Mouse (Mus musculus) hindbrain, embryonic 15.5 days (tissue): ENCODE measurements around the gene Hes2. TPM values are rescaled to one million over a fixed set of nuclear protein-coding genes. Genes with fewer than 3 reads are reported as not detected.

Experiments
- ATAC-seq: fragments of 200-750 bp; cut with Nextera tagmentation; 2 replicates; pipeline ENCODE4 v1.8.0; 2017; ENCODE audit warnings: low read depth, moderate number of reproducible peaks, moderate TSS enrichment; ENCODE audit not compliant: low FRiP score
- H3K27ac ChIP-seq: fragments of 300-500 bp; sonication (generic); replicated peaks from 2 replicates; pipeline ENCODE4 v1.5.1; 2015; ENCODE audit warnings: mild to moderate bottlenecking, inconsistent platforms
- H3K27me3 ChIP-seq: fragments of 300-500 bp; sonication (generic); 2 replicates; pipeline ENCODE4 v1.6.1; 2015; ENCODE audit warnings: control low read depth, inconsistent platforms
- H3K36me3 ChIP-seq: fragments of 300-500 bp; sonication (generic); 2 replicates; pipeline ENCODE4 v1.6.1; 2015; ENCODE audit warnings: control low read depth, inconsistent platforms
- H3K4me1 ChIP-seq: fragments of 300-500 bp; sonication (generic); replicated peaks from 2 replicates; pipeline ENCODE4 v1.6.1; 2015; ENCODE audit warnings: control low read depth, inconsistent platforms
- H3K4me2 ChIP-seq: fragments of 300-500 bp; sonication (generic); 2 replicates; pipeline ENCODE4 v1.6.1; 2015; ENCODE audit warnings: moderate library complexity, mild to moderate bottlenecking, inconsistent platforms
- H3K4me3 ChIP-seq: fragments of 300-500 bp; sonication (generic); 2 replicates; pipeline ENCODE4 v1.5.1; 2015; ENCODE audit warnings: mild to moderate bottlenecking, inconsistent platforms
- H3K9ac ChIP-seq: fragments of 300-500 bp; sonication (generic); 2 replicates; pipeline ENCODE4 v1.6.1; 2015; ENCODE audit warnings: inconsistent platforms
- H3K9me3 ChIP-seq: fragments of 300-500 bp; sonication (generic); 2 replicates; pipeline ENCODE4 v1.6.1; 2016; ENCODE audit warnings: control low read depth, inconsistent platforms
- WGBS: fragments of 180-500 bp; shearing (Covaris S2); methylation state at CpG from one replicate; pipeline ENCODE4 v1.1.7; 2015; 5-methylcytosine and 5-hydroxymethylcytosine counted together
- polyA plus RNA-seq: library from polyadenylated mRNA; unstranded; fragments of >200 nt; fragmentation: Nextera tagmentation; extraction: Ambion mirVana; gene quantifications from 2 replicates; pipeline ENCODE4 v1.2.1, GENCODE M21; 2015

Hes2 gene
- polyA plus RNA-seq, 1 experiment from 2014 or later, result not detected

DNA sequence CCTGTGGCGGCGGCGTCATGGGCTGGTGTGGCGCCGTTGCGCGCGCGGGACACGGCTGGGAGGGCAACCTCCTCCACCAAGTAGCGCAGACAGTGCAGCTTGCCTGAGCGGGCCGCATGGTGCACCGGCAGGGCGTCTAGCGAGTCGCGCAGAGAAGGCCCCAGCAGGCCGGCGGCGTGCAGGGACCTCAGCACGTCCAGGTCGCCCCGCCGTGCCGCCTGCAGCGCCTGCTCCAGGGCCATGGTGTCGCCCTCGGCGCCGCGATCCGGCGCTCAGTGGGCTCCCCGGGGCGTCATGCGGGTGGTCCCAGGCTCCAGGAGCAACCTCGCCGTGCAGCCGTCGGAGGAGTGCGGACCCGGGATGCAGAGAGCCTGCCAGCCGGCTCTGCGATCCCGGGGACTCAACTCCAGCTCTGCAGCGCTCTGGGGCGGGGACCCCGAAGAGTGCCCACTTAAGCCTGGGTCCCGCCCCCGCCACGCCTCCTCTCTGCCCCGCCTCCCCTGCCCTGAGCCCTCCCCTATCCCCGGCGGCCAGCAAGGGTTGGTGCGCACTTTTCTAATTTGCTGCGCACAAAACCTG is 6.6 kb upstream of the Hes2 start, which contains the start of gene Espn:
TSS of gene Espn (minus strand) at position 406 of the 579 bp plus-strand sequence.
- Histone ChIP-seq H3K27me3 (peaks cover 67% of the 10 kb centered on the region), H3K36me3 (no peaks in the 10 kb centered on the region), H3K4me3 (peak within 1 kb of the TSS; percentile 25), H3K9me3 (no peaks in the 10 kb centered on the region), H3K4me2 (peak within 1 kb of the TSS; percentile 48), H3K27ac (no peak within 1 kb of the TSS), H3K9ac (no peak within 1 kb of the TSS), H3K4me1 (peaks cover 13% of the 10 kb centered on the region)
- WGBS, result under 1% methylated on average over 51 of the region's 57 CpGs
- ATAC-seq, result peak; percentile 61; the same call in 1 of the 2 replicates

DNA sequence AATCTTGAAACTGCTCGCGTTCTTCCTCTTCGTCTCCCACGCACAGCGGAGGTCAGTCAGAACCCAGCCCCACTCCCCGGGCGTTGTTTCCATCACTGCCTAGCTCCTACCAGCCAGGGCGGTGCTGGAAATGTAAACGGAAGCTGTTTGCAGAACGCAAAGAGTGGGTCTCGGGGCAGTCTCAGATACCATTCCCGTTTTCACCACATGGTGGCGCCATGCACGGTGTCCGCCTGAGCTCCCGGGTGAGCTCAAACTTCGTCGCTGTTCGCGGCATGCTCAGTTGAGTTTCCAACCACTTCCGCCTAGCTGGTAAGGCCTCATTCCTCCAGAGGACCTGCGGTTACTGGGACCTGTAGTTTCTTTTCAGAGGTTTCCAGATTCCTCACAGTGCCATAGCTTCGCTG is 4.9 kb upstream of the Hes2 start:
- Histone ChIP-seq H3K4me2 (peak overlapping the region; percentile 43), H3K4me1 (peaks cover 19% of the 10 kb centered on the region), H3K4me3 (peak overlapping the region; percentile 21), H3K27me3 (peaks cover 78% of the 10 kb centered on the region), H3K9ac (0 out of 2 replicates have a peak overlapping the region, but pooled peaks have one; percentile 16), H3K36me3 (no peaks in the 10 kb centered on the region), H3K9me3 (no peaks in the 10 kb centered on the region), H3K27ac (no peak overlapping the region)
- ATAC-seq, result no peak
- WGBS, result 2% methylated on average over 23 of the region's 23 CpGs

DNA sequence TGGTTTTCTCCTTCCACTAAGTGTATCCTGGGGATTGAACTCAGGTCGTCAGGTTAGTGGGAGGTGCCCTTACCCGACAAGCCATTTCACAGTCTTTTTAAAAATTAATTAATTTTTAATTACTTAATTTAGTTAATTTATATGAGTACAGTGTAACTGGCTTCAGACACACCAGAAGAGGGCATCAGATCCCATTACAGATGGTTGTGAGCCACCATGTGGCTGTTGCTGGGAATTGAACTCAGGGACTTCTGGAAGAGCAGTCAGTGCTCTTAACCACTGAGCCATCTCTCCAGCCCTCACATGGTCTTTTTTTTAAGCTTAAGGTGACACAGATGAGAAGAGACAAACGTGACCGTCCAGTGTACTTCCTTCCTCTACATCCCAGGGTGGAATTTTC is 3.6 kb upstream of the Hes2 start:
- Histone ChIP-seq H3K9me3 (no peaks in the 10 kb centered on the region), H3K9ac (no peak overlapping the region), H3K36me3 (no peaks in the 10 kb centered on the region), H3K27me3 (peaks cover 83% of the 10 kb centered on the region), H3K4me3 (no peak overlapping the region), H3K4me1 (peaks cover 29% of the 10 kb centered on the region), H3K27ac (no peak overlapping the region), H3K4me2 (no peak overlapping the region)
- WGBS, result 74% methylated on average over 4 of the region's 4 CpGs
- ATAC-seq, result no peak

DNA sequence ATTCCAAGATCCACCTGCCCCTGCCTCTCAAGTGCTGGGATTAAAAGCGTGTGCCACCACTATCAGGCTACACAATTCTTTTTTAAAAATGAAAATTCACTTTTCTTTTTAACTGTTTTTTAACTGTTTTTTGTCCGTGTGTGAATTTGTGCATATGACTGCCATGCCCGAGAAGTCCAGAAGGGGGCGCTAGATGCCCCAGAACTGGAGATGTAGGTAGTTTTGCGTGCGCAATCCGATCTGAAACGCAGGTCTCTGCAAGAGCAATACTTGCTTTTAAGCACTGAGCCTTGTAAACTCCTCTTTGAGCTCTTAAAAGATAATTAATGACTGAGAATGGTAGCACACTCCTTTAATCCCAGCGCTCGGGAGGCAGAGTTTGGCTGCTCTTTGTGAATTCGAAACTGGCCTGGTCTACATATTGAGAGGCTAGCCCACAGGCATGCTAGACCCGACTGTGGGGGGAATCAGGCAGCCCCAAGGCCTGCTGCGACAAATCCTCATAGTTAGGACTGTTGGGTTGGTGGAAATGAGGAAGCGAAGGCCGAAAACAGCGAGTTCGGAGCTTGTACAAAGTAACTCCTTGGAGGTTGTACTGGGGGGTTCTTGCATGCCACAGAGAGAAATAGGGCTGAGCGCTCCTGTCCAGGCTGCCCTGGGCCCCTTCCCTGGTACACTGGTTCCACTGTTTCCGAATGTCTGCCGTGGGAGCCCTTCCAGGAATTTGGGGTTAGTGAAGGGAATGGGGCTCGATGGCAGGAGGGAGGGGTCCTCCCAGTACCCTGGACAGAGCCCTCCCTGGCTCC is 685 bp upstream of the Hes2 start:
- H3K9ac ChIP-seq, result no peak overlapping the region
- peak overlapping the region; percentile 31 for H3K4me2 ChIP-seq
- peaks cover 23% of the 10 kb centered on the region for H3K4me1 ChIP-seq
- peak overlapping the region; percentile 7 for H3K4me3 ChIP-seq
- no peaks in the 10 kb centered on the region for H3K36me3 ChIP-seq
- peaks cover 80% of the 10 kb centered on the region for H3K27me3 ChIP-seq
- ATAC-seq, result no peak
- WGBS, result 17% methylated on average over 21 of the region's 21 CpGs
- no peaks in the 10 kb centered on the region for H3K9me3 ChIP-seq
- H3K27ac ChIP-seq, result no peak overlapping the region

DNA sequence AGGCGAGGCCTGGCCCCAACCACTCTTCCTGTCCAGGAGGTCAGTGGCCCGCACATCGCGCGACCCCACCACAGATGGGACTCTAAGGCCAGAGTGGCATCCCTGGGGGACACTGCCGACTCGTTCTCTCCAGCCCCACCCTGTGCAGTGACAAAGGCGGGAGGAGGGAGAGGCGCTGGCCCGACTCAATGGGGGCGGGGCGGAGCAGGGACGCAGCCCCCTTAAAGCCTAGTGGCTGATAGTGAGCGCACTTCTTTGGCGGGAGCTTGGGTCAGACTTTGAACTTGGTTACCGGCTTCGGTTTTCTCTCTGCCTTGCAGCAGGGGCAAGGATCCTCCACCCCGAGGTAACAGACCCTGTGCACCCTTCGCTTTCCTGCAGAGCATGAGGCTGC is 615 bp downstream of the Hes2 start:
- H3K4me1 ChIP-seq, result peaks cover 16% of the 10 kb centered on the region
- H3K27me3 ChIP-seq, result peaks cover 71% of the 10 kb centered on the region
- peak overlapping the region; percentile 2; the same call in 1 of the 2 replicates for H3K4me3 ChIP-seq
- no peak overlapping the region for H3K27ac ChIP-seq
- H3K9ac ChIP-seq, result no peak overlapping the region
- WGBS, result under 1% methylated on average over 18 of the region's 19 CpGs
- no peaks in the 10 kb centered on the region for H3K9me3 ChIP-seq
- ATAC-seq, result no peak
- H3K4me2 ChIP-seq, result peak overlapping the region; percentile 31
- no peaks in the 10 kb centered on the region for H3K36me3 ChIP-seq

DNA sequence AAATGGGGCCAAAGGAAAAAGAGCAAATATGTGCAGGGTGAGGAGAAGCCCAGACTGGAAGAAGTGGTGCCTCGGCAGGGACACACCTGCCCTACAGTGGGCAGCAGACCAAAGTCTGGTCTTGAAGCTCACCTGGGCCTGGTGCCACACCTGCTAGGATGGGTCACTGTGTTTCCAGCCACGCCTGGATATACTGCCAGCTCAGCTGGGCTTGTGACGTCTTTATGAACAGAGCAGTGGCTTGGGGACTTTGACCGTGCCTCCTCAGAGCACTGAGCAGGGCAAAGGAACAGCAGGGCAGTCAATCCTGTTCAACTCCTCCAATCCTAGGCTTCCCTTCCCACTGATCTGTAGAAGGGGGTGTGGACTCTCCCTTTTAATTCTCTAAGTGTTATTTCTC is 2.1 kb downstream of the Hes2 start:
- WGBS, result 42% methylated on average over 4 of the region's 4 CpGs
- Histone ChIP-seq H3K4me2 (no peak overlapping the region), H3K36me3 (no peaks in the 10 kb centered on the region), H3K4me3 (no peak overlapping the region), H3K9ac (no peak overlapping the region), H3K9me3 (no peaks in the 10 kb centered on the region), H3K4me1 (peaks cover 16% of the 10 kb centered on the region), H3K27me3 (peaks cover 68% of the 10 kb centered on the region), H3K27ac (no peak overlapping the region)
- ATAC-seq, result no peak

DNA sequence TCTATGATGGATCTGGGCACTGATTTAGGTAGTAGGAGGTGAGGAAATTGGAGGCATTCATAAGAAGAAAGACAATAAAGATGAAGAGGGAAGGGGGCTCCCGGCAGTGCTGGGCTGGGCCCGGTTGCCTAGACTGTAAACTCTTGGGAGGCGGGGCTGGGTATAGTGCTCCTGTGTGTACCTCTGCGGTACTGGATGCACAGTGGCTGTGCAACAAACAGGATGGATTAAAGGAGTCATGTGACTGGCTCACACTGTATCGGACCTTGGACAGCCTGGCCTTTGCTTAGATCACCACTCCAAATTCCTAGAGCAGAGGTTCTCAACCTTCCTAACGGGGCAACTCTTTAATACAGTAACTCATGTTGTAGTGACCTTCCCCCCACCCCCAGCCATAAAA is 2.9 kb downstream of the Hes2 start:
- ATAC-seq, result no peak
- Histone ChIP-seq H3K4me1 (peaks cover 16% of the 10 kb centered on the region), H3K9me3 (no peaks in the 10 kb centered on the region), H3K36me3 (no peaks in the 10 kb centered on the region), H3K4me2 (no peak overlapping the region), H3K9ac (no peak overlapping the region), H3K27ac (no peak overlapping the region), H3K27me3 (peaks cover 65% of the 10 kb centered on the region), H3K4me3 (no peak overlapping the region)
- 76% methylated on average over 6 of the region's 6 CpGs for WGBS

DNA sequence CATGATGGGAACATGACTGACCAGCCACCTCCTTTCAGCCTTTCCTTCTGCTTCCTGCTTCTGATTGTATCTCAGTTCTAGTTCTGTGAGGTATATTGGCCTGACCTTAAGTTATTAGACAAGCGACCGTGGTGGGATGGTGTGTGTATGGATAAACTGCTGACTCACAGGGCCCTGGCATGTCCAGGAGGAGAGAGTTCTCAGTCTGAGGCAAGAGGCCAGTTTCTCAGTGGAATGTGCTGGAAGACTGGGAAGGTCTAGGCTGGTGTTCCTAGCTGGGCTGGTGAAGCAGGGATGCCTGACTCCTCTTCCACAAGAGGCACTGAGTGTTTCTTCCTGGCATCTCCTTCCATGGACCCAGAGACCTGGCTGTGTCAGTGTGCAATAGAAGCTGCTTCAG is 4.1 kb downstream of the Hes2 start:
- no peak overlapping the region for H3K9ac ChIP-seq
- no peaks in the 10 kb centered on the region for H3K9me3 ChIP-seq
- WGBS, result 92% methylated on average over 2 of the region's 2 CpGs
- no peak for ATAC-seq
- no peaks in the 10 kb centered on the region for H3K36me3 ChIP-seq
- no peak overlapping the region for H3K4me2 ChIP-seq
- H3K27ac ChIP-seq, result no peak overlapping the region
- H3K27me3 ChIP-seq, result peaks cover 55% of the 10 kb centered on the region
- H3K4me1 ChIP-seq, result peaks cover 16% of the 10 kb centered on the region
- H3K4me3 ChIP-seq, result no peak overlapping the region

DNA sequence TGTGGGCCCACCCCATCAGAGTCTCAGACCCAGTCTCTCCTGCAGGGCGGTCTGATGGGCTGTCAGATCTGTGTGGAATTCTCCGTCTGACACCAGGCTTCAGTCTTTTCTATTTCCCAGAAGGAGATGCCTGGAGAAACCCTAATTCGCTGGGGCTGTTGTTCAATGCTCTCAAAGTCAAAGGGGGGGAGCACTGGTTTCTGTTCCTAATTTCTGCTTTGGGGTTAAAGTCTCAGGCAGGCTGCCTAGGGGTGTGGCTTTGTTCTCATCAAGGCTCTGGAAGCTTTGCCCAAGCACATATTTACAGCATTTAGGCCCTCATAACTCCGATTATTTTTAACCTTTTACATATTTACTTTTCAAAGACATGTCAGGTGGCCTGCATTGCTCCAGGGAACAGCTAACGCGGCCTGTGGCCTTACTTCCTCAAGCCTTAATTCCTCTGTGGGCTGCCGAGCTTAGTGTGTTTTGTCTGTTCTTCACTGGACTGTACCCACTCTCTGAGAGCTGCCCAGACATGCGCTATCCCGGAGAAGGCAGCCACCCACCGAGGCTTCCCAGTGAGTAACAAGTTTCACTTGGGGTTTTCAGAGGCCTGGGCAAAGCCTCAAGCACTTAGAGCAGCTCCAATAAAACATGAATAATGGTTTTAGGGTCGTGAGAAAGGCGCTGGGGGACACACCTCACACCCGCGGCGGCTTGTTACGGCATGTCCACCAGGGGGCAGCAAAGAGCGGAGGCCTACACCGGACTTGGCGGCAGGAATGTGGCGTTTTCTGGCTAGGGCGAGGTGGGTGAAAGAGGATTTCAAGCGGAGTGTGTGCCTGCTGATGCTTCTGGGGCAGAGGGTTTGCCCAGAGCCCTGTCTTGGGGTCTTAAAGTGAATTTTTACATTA is 6.6 kb downstream of the Hes2 start:
- H3K9ac ChIP-seq, result no peak overlapping the region
- H3K4me1 ChIP-seq, result 0 out of 2 replicates have a peak, but pooled peaks cover 4% of the 10 kb centered on the region
- no peaks in the 10 kb centered on the region for H3K36me3 ChIP-seq
- H3K27ac ChIP-seq, result no peak overlapping the region
- no peaks in the 10 kb centered on the region for H3K9me3 ChIP-seq
- no peak overlapping the region for H3K4me3 ChIP-seq
- peaks cover 40% of the 10 kb centered on the region for H3K27me3 ChIP-seq
- no peak for ATAC-seq
- no peak overlapping the region for H3K4me2 ChIP-seq
- WGBS, result 25% methylated on average over 22 of the region's 22 CpGs

DNA sequence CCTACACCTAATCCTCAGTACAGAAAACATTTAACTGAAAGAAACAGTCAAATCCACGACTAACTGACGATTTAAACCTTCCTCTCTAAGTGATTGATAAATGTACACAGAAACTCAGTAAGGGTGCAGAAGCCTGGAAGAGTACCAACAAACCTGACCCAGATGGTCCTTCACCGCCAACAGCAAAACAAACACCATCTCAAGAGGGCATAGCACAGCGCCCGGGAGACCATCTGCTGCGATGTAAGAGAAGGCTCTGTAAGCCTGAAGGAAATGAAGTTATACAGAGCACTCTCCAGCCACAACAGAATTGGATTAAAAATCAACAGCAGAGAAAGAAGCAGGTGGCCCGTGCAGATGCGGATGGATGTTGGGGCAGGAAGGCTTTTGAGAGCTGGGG is 9.4 kb downstream of the Hes2 start:
- WGBS, result 41% methylated on average over 8 of the region's 8 CpGs
- no peak overlapping the region for H3K27ac ChIP-seq
- no peak for ATAC-seq
- H3K27me3 ChIP-seq, result peaks cover 15% of the 10 kb centered on the region; the same call in 1 of the 2 replicates
- 0 out of 2 replicates have a peak, but pooled peaks cover 4% of the 10 kb centered on the region for H3K4me1 ChIP-seq
- no peak overlapping the region for H3K9ac ChIP-seq
- H3K4me3 ChIP-seq, result no peak overlapping the region
- H3K9me3 ChIP-seq, result no peaks in the 10 kb centered on the region
- H3K36me3 ChIP-seq, result no peaks in the 10 kb centered on the region
- no peak overlapping the region for H3K4me2 ChIP-seq

DNA sequence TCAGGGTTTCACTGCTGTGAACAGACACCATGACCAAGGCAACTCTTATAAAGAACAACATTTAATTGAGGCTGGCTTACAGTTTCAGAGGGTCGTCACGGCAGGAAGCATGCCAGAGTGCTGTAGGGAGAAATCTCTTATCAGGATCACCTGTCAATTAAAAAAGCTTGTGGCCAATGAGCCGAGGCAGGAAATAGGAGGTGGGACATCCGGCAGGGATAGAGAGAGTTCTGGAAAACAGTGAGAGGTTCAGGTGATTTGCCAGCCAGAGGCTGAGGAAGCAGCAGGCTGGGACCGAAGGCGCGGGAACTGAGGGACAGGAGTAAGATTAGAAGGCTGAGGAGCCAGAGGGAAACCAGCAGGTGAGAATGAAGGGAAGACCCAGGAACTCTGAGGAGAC is 10.4 kb downstream of the Hes2 start:
- Histone ChIP-seq H3K9ac (no peak overlapping the region), H3K9me3 (no peaks in the 10 kb centered on the region), H3K4me2 (no peak overlapping the region), H3K4me1 (0 out of 2 replicates have a peak, but pooled peaks cover 4% of the 10 kb centered on the region), H3K27ac (no peak overlapping the region), H3K27me3 (peaks cover 13% of the 10 kb centered on the region), H3K4me3 (no peak overlapping the region), H3K36me3 (no peaks in the 10 kb centered on the region)
- ATAC-seq, result no peak
- 86% methylated on average over 7 of the region's 7 CpGs for WGBS

DNA sequence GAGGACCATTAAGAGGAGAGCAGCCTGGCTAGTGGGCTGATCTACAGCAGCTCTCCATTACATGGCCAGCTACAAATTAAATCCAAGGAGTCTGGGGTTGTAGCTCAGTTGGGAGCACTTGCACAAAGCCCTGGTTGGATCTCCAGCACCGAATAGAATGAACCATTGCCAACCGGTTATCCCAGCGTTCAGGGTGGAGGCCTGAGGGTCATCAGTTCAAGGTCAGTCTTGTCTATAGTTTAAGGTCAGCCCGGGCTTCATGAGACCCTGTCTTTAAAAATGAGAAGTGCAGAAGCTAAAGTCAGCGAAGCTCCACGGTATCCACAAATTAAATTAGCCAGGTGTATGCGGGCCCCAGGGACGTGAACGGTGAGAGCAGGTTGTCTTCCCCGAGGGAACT is 11.6 kb downstream of the Hes2 start:
- 81% methylated on average over 10 of the region's 10 CpGs for WGBS
- Histone ChIP-seq H3K4me2 (no peak overlapping the region), H3K9me3 (no peaks in the 10 kb centered on the region), H3K27ac (no peak overlapping the region), H3K9ac (no peak overlapping the region), H3K4me3 (no peak overlapping the region), H3K36me3 (no peaks in the 10 kb centered on the region), H3K27me3 (peaks cover 10% of the 10 kb centered on the region), H3K4me1 (0 out of 2 replicates have a peak, but pooled peaks cover 4% of the 10 kb centered on the region)
- no peak for ATAC-seq
